Mouse (Mus musculus) hindbrain, embryonic 13.5 days (tissue): ENCODE results near the gene Wdr82. TPM values are rescaled to one million over a fixed set of nuclear protein-coding genes. Genes with fewer than 3 reads are reported as not detected.
A peak's percentile ranks its signal among the peaks of the same experiment; 100 is the strongest.

ENCODE experiments used
- ATAC-seq: fragments of 200-750 bp; cut with Nextera tagmentation; 2 replicates; pipeline ENCODE4 v1.8.0; 2017; ENCODE audit warnings: moderate TSS enrichment; ENCODE audit not compliant: low FRiP score
- H3K27ac ChIP-seq: fragments of 300-500 bp; sonication (generic); 2 replicates; pipeline ENCODE4 v1.5.1; 2015; ENCODE audit warnings: inconsistent platforms, mild to moderate bottlenecking, moderate library complexity
- H3K27me3 ChIP-seq: fragments of 300-500 bp; sonication (generic); 2 replicates; pipeline ENCODE4 v1.6.1; 2015; ENCODE audit warnings: mild to moderate bottlenecking, inconsistent platforms
- H3K36me3 ChIP-seq: fragments of 300-500 bp; sonication (generic); 2 replicates; pipeline ENCODE4 v1.6.1; 2015; ENCODE audit warnings: mild to moderate bottlenecking, inconsistent platforms
- H3K4me1 ChIP-seq: fragments of 300-500 bp; sonication (generic); replicated peaks from 2 replicates; pipeline ENCODE4 v1.6.1; 2015; ENCODE audit warnings: inconsistent platforms
- H3K4me2 ChIP-seq: fragments of 300-500 bp; sonication (generic); 2 replicates; pipeline ENCODE4 v1.6.1; 2015; ENCODE audit warnings: inconsistent platforms, mild to moderate bottlenecking, moderate library complexity
- H3K4me3 ChIP-seq: fragments of 300-500 bp; sonication (generic); 2 replicates; pipeline ENCODE4 v1.5.1; 2015; ENCODE audit warnings: mild to moderate bottlenecking, inconsistent platforms
- H3K9ac ChIP-seq: fragments of 300-500 bp; sonication (generic); 2 replicates; pipeline ENCODE4 v1.6.1; 2015; ENCODE audit warnings: mild to moderate bottlenecking, inconsistent platforms
- H3K9me3 ChIP-seq: fragments of 300-500 bp; sonication (generic); 2 replicates; pipeline ENCODE4 v1.6.1; 2016; ENCODE audit warnings: inconsistent platforms
- WGBS: fragments of 180-500 bp; shearing (Covaris S2); methylation state at CpG from one replicate; pipeline ENCODE4 v1.1.7; 2015; 5-methylcytosine and 5-hydroxymethylcytosine counted together
- polyA plus RNA-seq: library from polyadenylated mRNA; unstranded; fragments of >200 nt; fragmentation: Nextera tagmentation; extraction: Ambion mirVana; gene quantifications from 2 replicates; pipeline ENCODE4 v1.2.1, GENCODE M21; 2015

Gene Wdr82
- polyA plus RNA-seq, 1 experiment from 2014 or later, result 32.6 TPM

- peaks cover 19% of the 10 kb centered on the region; the same call in 1 of the 2 replicates for H3K27me3 ChIP-seq
- H3K27ac ChIP-seq, result no peak overlapping the region
- peak overlapping the region; percentile 71; the same call in 1 of the 2 replicates for H3K4me2 ChIP-seq
- WGBS, result 84% methylated on average over 3 of the region's 3 CpGs
- ATAC-seq, result no peak
- H3K36me3 ChIP-seq, result 0 out of 2 replicates have a peak, but pooled peaks cover 3% of the 10 kb centered on the region
- no peaks in the 10 kb centered on the region for H3K9me3 ChIP-seq
- peaks cover 59% of the 10 kb centered on the region for H3K4me1 ChIP-seq
- no peak overlapping the region for H3K9ac ChIP-seq
- peak overlapping the region; percentile 67; the same call in 1 of the 2 replicates for H3K4me3 ChIP-seq
Observed at GRCm38 (mm10) chr9:106201895-106202294, 31.2 kb downstream of the Wdr82 start.

DNA sequence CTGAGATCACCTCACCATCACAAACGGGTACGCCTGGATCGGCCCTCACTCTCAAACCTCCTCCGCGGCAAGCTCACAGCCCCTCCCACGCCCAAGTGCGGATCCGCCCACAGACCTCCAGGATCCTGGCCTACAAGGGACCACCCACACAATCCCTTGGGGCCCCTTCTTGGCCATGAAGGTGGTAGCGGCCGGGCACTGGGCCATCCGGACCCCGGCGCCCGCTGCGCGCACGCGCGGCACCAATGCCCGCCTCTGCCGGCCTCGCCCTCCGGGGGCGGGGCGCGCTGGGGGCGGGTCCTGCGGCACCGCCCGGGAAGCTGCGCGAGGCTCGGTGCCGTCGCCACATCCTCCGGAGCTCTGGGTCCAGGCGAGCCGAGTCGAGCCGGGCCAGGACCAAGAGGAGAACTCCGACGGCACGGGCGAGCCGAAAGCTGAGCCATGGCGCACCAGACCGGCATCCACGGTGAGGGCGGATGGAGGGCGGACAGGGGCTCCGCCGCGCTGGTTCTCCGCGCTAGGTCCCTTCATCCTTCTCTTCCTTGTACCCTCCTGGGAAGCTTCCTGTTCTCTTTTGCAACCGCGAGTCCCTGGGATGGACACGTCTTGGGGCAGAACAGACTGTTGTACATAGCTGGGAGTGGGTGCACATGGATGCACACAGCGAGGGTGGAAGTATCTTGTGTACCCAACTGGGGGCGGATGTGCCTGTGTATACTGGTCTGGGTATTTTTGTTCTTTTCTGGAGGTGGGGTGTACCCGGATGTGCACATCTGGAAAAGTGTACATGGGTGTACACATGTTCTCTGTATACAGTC is 32.3 kb downstream of the Wdr82 start, which contains the start of gene Twf2:
TSS of gene Twf2 (plus strand) at position 290 of the 818 bp plus-strand sequence.
- Histone ChIP-seq H3K4me1 (peaks cover 63% of the 10 kb centered on the region), H3K27ac (peak within 1 kb of the TSS; percentile 80)
- 1% methylated on average over 57 of the region's 61 CpGs for WGBS

DNA sequence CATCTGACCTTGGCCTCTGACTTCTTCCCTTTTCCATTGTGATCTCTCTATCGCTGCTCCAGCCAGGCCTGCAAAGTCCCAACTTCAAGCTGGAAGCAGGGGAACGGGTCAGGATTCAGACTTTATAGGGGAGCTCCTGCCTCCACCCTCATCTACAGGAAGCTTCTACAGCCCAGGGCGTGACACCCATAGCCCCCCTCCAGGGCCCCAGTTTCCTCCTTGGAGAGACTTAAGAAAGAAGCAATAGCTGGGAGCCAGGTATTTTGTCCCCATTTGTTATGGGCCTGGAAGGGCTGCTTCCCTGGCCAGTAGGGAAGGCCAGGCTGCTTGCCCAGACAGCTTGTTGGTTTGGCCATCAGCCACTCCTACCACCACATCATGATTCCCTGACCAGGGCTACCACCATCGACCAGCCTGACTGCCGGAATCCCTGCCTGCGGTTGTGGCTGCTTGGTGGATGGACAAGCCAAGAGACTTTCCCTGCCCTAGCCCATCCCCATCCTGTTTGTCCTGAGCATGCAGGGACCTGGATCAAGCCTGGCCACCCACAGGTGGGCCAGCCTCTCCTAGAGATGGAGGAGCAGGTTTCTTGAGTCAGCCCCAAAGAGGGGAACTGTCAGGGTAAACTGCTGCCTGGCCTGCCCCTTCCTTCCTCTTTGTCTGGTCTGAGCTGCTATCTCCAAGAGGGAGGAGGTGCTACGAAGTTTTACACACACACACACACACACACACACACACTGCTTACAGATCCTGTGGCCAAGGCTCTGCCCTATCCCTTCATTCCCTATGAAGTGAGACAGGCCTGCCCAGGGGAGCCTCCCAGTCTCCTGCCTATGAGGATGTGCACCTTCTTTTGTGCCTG is 33.5 kb downstream of the Wdr82 start:
- Histone ChIP-seq H3K4me2 (peak overlapping the region; percentile 71), H3K4me1 (peaks cover 51% of the 10 kb centered on the region), H3K4me3 (peak overlapping the region; percentile 67), H3K27me3 (peaks cover 14% of the 10 kb centered on the region; the same call in 1 of the 2 replicates), H3K9ac (peak overlapping the region; percentile 90), H3K9me3 (no peaks in the 10 kb centered on the region), H3K27ac (no peak overlapping the region), H3K36me3 (peaks cover 16% of the 10 kb centered on the region)
- WGBS, result 65% methylated on average over 7 of the region's 7 CpGs
- ATAC-seq, result no peak

More for the DNA sequence above, 32.3 kb downstream of the Wdr82 start, which contains the start of gene Twf2:
- peaks cover 16% of the 10 kb centered on the region; the same call in 1 of the 2 replicates for H3K27me3 ChIP-seq
- H3K9ac ChIP-seq, result peak within 1 kb of the TSS; percentile 90
- ATAC-seq, result peak; percentile 86
- H3K4me2 ChIP-seq, result peak within 1 kb of the TSS; percentile 71
- no peaks in the 10 kb centered on the region for H3K9me3 ChIP-seq
- peaks cover 7% of the 10 kb centered on the region; the same call in 1 of the 2 replicates for H3K36me3 ChIP-seq
- H3K4me3 ChIP-seq, result peak within 1 kb of the TSS; percentile 67

GRCm38 (mm10) chr9:106205713-106206290 is 35.1 kb downstream of the Wdr82 start:
- Histone ChIP-seq H3K36me3 (peaks cover 20% of the 10 kb centered on the region), H3K9ac (peak overlapping the region; percentile 35; the same call in 1 of the 2 replicates), H3K27ac (no peak overlapping the region), H3K9me3 (no peaks in the 10 kb centered on the region), H3K4me2 (no peak overlapping the region), H3K4me3 (no peak overlapping the region), H3K4me1 (peaks cover 45% of the 10 kb centered on the region), H3K27me3 (no peaks in the 10 kb centered on the region)
- no peak for ATAC-seq
- WGBS, result 84% methylated on average over 7 of the region's 7 CpGs

- Histone ChIP-seq H3K9me3 (no peaks in the 10 kb centered on the region), H3K4me1 (peaks cover 52% of the 10 kb centered on the region), H3K4me2 (no peak overlapping the region), H3K4me3 (no peak overlapping the region), H3K27me3 (no peaks in the 10 kb centered on the region), H3K36me3 (peaks cover 20% of the 10 kb centered on the region), H3K9ac (0 out of 2 replicates have a peak overlapping the region, but pooled peaks have one; percentile 9), H3K27ac (no peak overlapping the region)
- ATAC-seq, result no peak
- 94% methylated on average over 2 of the region's 2 CpGs for WGBS
Observed at GRCm38 (mm10) chr9:106206515-106206914, 35.8 kb downstream of the Wdr82 start.

- Histone ChIP-seq H3K27ac (no peak overlapping the region), H3K4me1 (peaks cover 55% of the 10 kb centered on the region), H3K9ac (no peak overlapping the region; the same call in 1 of the 2 replicates), H3K9me3 (no peaks in the 10 kb centered on the region), H3K4me2 (no peak overlapping the region), H3K36me3 (peaks cover 30% of the 10 kb centered on the region), H3K27me3 (no peaks in the 10 kb centered on the region), H3K4me3 (no peak overlapping the region)
- WGBS, result 87% methylated on average over 5 of the region's 5 CpGs
- ATAC-seq, result no peak
Observed at GRCm38 (mm10) chr9:106208181-106208580, 37.5 kb downstream of the Wdr82 start.

DNA sequence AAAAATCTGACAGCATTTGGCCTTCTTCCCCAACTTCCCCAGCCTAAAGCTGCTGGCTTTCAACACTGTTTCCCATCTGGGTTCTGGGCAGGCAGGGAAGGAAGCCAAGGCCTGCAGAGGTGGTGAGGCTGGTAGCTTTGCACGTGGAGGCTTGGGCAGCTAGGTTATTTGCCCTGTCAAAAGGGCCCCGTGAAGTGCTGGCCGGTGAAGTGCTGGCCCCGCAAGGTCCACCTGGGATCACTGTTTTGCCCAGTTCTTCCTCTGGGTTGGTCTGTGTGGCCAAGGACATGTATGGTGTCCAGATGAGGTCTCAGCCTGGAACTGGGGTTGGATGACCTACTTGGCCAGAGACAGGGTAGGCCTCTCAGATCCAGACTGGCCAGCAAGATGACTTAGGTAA is 39.2 kb downstream of the Wdr82 start:
- 91% methylated on average over 4 of the region's 4 CpGs for WGBS
- Histone ChIP-seq H3K4me3 (no peak overlapping the region), H3K9ac (no peak overlapping the region), H3K4me2 (no peak overlapping the region), H3K27ac (no peak overlapping the region), H3K9me3 (no peaks in the 10 kb centered on the region), H3K4me1 (peaks cover 37% of the 10 kb centered on the region), H3K36me3 (peaks cover 48% of the 10 kb centered on the region), H3K27me3 (no peaks in the 10 kb centered on the region)
- ATAC-seq, result no peak

DNA sequence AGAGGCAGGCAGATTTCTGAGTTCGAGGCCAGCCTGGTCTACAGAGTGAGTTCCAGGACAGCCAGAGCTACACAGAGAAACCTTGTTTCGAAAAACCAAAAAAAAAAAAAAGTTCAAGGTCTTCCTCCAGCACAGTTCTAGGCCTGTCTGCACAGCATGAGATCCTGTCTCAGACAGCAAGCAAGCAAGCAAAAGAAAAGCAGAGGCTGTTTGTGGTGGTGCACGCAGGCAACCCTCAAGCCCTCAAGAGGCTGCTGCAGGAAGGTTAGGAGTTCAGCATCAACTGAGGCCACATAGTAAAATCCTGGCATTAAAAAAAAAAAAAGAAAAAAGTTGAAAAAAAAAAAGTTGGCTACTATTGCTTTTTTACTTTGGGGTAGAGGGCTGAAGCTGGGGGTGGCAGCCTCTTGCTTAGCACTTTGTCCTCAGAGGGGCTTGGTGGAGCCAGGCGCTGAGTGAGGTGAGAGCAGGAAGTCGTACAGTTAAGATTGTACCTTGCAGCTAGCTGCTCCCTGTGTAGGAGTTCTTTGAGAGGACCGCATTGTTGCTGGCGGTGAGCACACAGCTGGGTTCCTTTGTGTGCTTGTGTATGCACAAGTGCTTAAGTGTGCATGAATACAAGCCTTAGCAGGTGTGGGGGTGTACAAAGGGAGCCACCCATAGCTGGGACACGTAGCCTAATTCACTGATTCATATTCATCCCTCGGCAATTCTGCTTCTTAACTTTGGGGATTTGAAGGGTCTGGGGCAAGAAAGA is 40.3 kb downstream of the Wdr82 start:
- ATAC-seq, result 0 out of 2 replicates have a peak, but pooled peaks have one; percentile 6
- peak overlapping the region; percentile 68 for H3K9ac ChIP-seq
- 37% methylated on average over 9 of the region's 9 CpGs for WGBS
- peak overlapping the region; percentile 69; the same call in 1 of the 2 replicates for H3K27ac ChIP-seq
- H3K9me3 ChIP-seq, result no peaks in the 10 kb centered on the region
- peaks cover 54% of the 10 kb centered on the region for H3K36me3 ChIP-seq
- peaks cover 27% of the 10 kb centered on the region for H3K4me1 ChIP-seq
- peak overlapping the region; percentile 31; the same call in 1 of the 2 replicates for H3K4me3 ChIP-seq
- peak overlapping the region; percentile 56 for H3K4me2 ChIP-seq
- no peaks in the 10 kb centered on the region for H3K27me3 ChIP-seq

GRCm38 (mm10) chr9:106211680-106212593 is 41.2 kb downstream of the Wdr82 start:
- H3K4me3 ChIP-seq, result peak overlapping the region; percentile 31
- H3K9ac ChIP-seq, result peak overlapping the region; percentile 68
- peak overlapping the region; percentile 69 for H3K27ac ChIP-seq
- no peaks in the 10 kb centered on the region for H3K9me3 ChIP-seq
- H3K36me3 ChIP-seq, result peaks cover 56% of the 10 kb centered on the region
- WGBS, result 17% methylated on average over 37 of the region's 37 CpGs
- peak; percentile 84 for ATAC-seq
- peaks cover 18% of the 10 kb centered on the region for H3K4me1 ChIP-seq
- H3K4me2 ChIP-seq, result peak overlapping the region; percentile 56
- H3K27me3 ChIP-seq, result no peaks in the 10 kb centered on the region

DNA sequence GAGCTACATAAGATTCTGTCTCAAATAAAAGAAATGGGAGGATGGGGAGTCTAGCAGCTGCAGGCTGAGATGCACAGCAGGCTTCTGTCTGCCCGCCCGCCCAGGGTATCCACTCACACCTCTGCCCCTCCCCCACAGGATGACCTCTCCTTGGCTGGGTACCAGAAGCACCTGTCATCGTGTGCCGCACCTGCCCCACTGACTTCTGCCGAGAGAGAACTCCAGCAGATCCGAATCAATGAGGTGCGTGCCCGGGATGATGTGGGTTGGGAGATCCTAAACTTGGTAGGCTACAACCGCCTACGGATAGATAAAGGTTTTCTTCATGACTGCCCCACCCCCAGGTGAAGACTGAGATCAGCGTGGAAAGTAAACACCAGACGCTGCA is 41.9 kb downstream of the Wdr82 start:
- peaks cover 14% of the 10 kb centered on the region for H3K4me1 ChIP-seq
- H3K36me3 ChIP-seq, result peaks cover 54% of the 10 kb centered on the region
- no peaks in the 10 kb centered on the region for H3K27me3 ChIP-seq
- no peak overlapping the region for H3K4me3 ChIP-seq
- ATAC-seq, result peak; percentile 19; the same call in 1 of the 2 replicates
- H3K27ac ChIP-seq, result no peak overlapping the region
- WGBS, result 90% methylated on average over 12 of the region's 12 CpGs
- H3K9ac ChIP-seq, result no peak overlapping the region
- H3K9me3 ChIP-seq, result no peaks in the 10 kb centered on the region
- no peak overlapping the region for H3K4me2 ChIP-seq
